Mouse (Mus musculus): ENCODE measurements around the gene Esyt1. TPM values are rescaled to one million over a fixed set of nuclear protein-coding genes. Genes with fewer than 3 reads are reported as not detected.
A peak's percentile ranks its signal among the peaks of the same experiment; 100 is the strongest.
"Not testable (repeated sequence)": the region's sequence is repeated elsewhere in the genome, so short reads cannot be mapped to it uniquely, and the experiment has no call there.

Gene Esyt1
- polyA plus RNA-seq, 1 experiment from 2014 or later: 12.5 TPM

- H3K4me2 ChIP-seq (ENCODE audit: low read depth, low read length); H3K27ac ChIP-seq (replicated peaks; ENCODE audit: low read depth, low read length); H3K4me3 ChIP-seq (ENCODE audit: low read depth, low read length); DNase-seq (ENCODE audit: low spot score); H3K4me1 ChIP-seq (ENCODE audit: control insufficient read depth, insufficient read depth, low read length); H3K9me3 ChIP-seq (replicated peaks; ENCODE audit: control insufficient read depth, low read length); H3K27me3 ChIP-seq (ENCODE audit: control insufficient read depth, insufficient read depth, low read length); ATAC-seq (replicated peaks; ENCODE audit: insufficient number of reproducible peaks, low FRiP score, low TSS enrichment, low read depth); H3K36me3 ChIP-seq (replicated peaks; ENCODE audit: control insufficient read depth, insufficient read depth, low read depth, low read length); H3K9ac ChIP-seq (replicated peaks; ENCODE audit: low read length): not testable (repeated sequence)
- WGBS: 91% methylated on average over 11 of the region's 11 CpGs
Measured at GRCm38 (mm10) chr10:128550144-128550823, 24.6 kb upstream of the Esyt1 start.

GRCm38 (mm10) chr10:128549682-128550057 is 24.0 kb upstream of the Esyt1 start:
- not testable (repeated sequence) for H3K27me3 ChIP-seq (ENCODE audit: control insufficient read depth, insufficient read depth, low read length); H3K9ac ChIP-seq (replicated peaks; ENCODE audit: low read length); H3K9me3 ChIP-seq (replicated peaks; ENCODE audit: control insufficient read depth, low read length); ATAC-seq (replicated peaks; ENCODE audit: insufficient number of reproducible peaks, low FRiP score, low TSS enrichment, low read depth); H3K4me2 ChIP-seq (ENCODE audit: low read depth, low read length); H3K4me3 ChIP-seq (ENCODE audit: low read depth, low read length); H3K4me1 ChIP-seq (ENCODE audit: control insufficient read depth, insufficient read depth, low read length); H3K36me3 ChIP-seq (replicated peaks; ENCODE audit: control insufficient read depth, insufficient read depth, low read depth, low read length); DNase-seq (ENCODE audit: low spot score); H3K27ac ChIP-seq (replicated peaks; ENCODE audit: low read depth, low read length)
- 63% methylated on average over 6 of the region's 6 CpGs for WGBS

GRCm38 (mm10) chr10:128548947-128549681 is 23.4 kb upstream of the Esyt1 start, which contains the start of gene Rpl41:
Gene Rpl41 (minus strand): TSS chr10:128549305.
- Histone ChIP-seq H3K4me2 (ENCODE audit: low read depth, low read length) (peak within 1 kb of the TSS; percentile 68), H3K4me1 (ENCODE audit: control insufficient read depth, insufficient read depth, low read length) (no peaks in the 10 kb centered on the region), H3K9me3 (replicated peaks; ENCODE audit: control insufficient read depth, low read length) (no peaks in the 10 kb centered on the region), H3K27me3 (ENCODE audit: control insufficient read depth, insufficient read depth, low read length) (no peaks in the 10 kb centered on the region), H3K27ac (replicated peaks; ENCODE audit: low read depth, low read length) (peak within 1 kb of the TSS; percentile 86), H3K9ac (replicated peaks; ENCODE audit: low read length) (peak within 1 kb of the TSS; percentile 92), H3K36me3 (replicated peaks; ENCODE audit: control insufficient read depth, insufficient read depth, low read depth, low read length) (peaks cover 5% of the 10 kb centered on the region), H3K4me3 (ENCODE audit: low read depth, low read length) (peak within 1 kb of the TSS; percentile 74)
- ATAC-seq (replicated peaks; ENCODE audit: insufficient number of reproducible peaks, low FRiP score, low TSS enrichment, low read depth): peak; percentile 84
- WGBS: under 1% methylated on average over 31 of the region's 31 CpGs
- peak; percentile 98 for DNase-seq (ENCODE audit: low spot score)

- H3K27me3 ChIP-seq (ENCODE audit: control insufficient read depth, insufficient read depth, low read length); ATAC-seq (replicated peaks; ENCODE audit: insufficient number of reproducible peaks, low FRiP score, low TSS enrichment, low read depth); H3K9me3 ChIP-seq (replicated peaks; ENCODE audit: control insufficient read depth, low read length); H3K4me1 ChIP-seq (ENCODE audit: control insufficient read depth, insufficient read depth, low read length): not testable (repeated sequence)
- Histone ChIP-seq H3K27ac (replicated peaks; ENCODE audit: low read depth, low read length) (peak overlapping the region; percentile 86), H3K4me3 (ENCODE audit: low read depth, low read length) (peak overlapping the region; percentile 74), H3K4me2 (ENCODE audit: low read depth, low read length) (peak overlapping the region; percentile 68), H3K36me3 (replicated peaks; ENCODE audit: control insufficient read depth, insufficient read depth, low read depth, low read length) (peaks cover 12% of the 10 kb centered on the region), H3K9ac (replicated peaks; ENCODE audit: low read length) (peak overlapping the region; percentile 92)
- DNase-seq (ENCODE audit: low spot score): peak; percentile 25
- 0% methylated on average over 21 of the region's 30 CpGs for WGBS
Measured at GRCm38 (mm10) chr10:128548051-128548791, 22.6 kb upstream of the Esyt1 start.

GRCm38 (mm10) chr10:128547361-128548032 is 21.8 kb upstream of the Esyt1 start, which contains the start of gene Zc3h10:
Gene Zc3h10 (minus strand): TSS chr10:128547774.
- peak within 1 kb of the TSS; percentile 86 for H3K27ac ChIP-seq (replicated peaks; ENCODE audit: low read depth, low read length)
- H3K4me3 ChIP-seq (ENCODE audit: low read depth, low read length): peak within 1 kb of the TSS; percentile 74
- ATAC-seq (replicated peaks; ENCODE audit: insufficient number of reproducible peaks, low FRiP score, low TSS enrichment, low read depth) (peak; percentile 91), DNase-seq (ENCODE audit: low spot score) (peak; percentile 99)
- peak within 1 kb of the TSS; percentile 92 for H3K9ac ChIP-seq (replicated peaks; ENCODE audit: low read length)
- peak within 1 kb of the TSS; percentile 68 for H3K4me2 ChIP-seq (ENCODE audit: low read depth, low read length)
- H3K4me1 ChIP-seq (ENCODE audit: control insufficient read depth, insufficient read depth, low read length): no peaks in the 10 kb centered on the region
- H3K36me3 ChIP-seq (replicated peaks; ENCODE audit: control insufficient read depth, insufficient read depth, low read depth, low read length): peaks cover 12% of the 10 kb centered on the region
- H3K27me3 ChIP-seq (ENCODE audit: control insufficient read depth, insufficient read depth, low read length): no peaks in the 10 kb centered on the region
- WGBS: 0% methylated on average over 49 of the region's 50 CpGs
- H3K9me3 ChIP-seq (replicated peaks; ENCODE audit: control insufficient read depth, low read length): no peaks in the 10 kb centered on the region

GRCm38 (mm10) chr10:128546787-128547186 is 21.1 kb upstream of the Esyt1 start:
- peak overlapping the region; percentile 68 for H3K4me2 ChIP-seq (ENCODE audit: low read depth, low read length)
- H3K9me3 ChIP-seq (replicated peaks; ENCODE audit: control insufficient read depth, low read length): no peaks in the 10 kb centered on the region
- no peaks in the 10 kb centered on the region for H3K4me1 ChIP-seq (ENCODE audit: control insufficient read depth, insufficient read depth, low read length)
- WGBS: 22% methylated on average over 7 of the region's 7 CpGs
- DNase-seq (ENCODE audit: low spot score) (no peak), ATAC-seq (replicated peaks; ENCODE audit: insufficient number of reproducible peaks, low FRiP score, low TSS enrichment, low read depth) (no peak)
- H3K4me3 ChIP-seq (ENCODE audit: low read depth, low read length): peak overlapping the region; percentile 74
- H3K36me3 ChIP-seq (replicated peaks; ENCODE audit: control insufficient read depth, insufficient read depth, low read depth, low read length): peaks cover 12% of the 10 kb centered on the region
- H3K27ac ChIP-seq (replicated peaks; ENCODE audit: low read depth, low read length): no peak overlapping the region
- no peaks in the 10 kb centered on the region for H3K27me3 ChIP-seq (ENCODE audit: control insufficient read depth, insufficient read depth, low read length)
- peak overlapping the region; percentile 92 for H3K9ac ChIP-seq (replicated peaks; ENCODE audit: low read length)

GRCm38 (mm10) chr10:128546361-128546760 is 20.7 kb upstream of the Esyt1 start:
- peak; percentile 82 for DNase-seq (ENCODE audit: low spot score)
- peak overlapping the region; percentile 68 for H3K4me2 ChIP-seq (ENCODE audit: low read depth, low read length)
- no peak for ATAC-seq (replicated peaks; ENCODE audit: insufficient number of reproducible peaks, low FRiP score, low TSS enrichment, low read depth)
- peaks cover 12% of the 10 kb centered on the region for H3K36me3 ChIP-seq (replicated peaks; ENCODE audit: control insufficient read depth, insufficient read depth, low read depth, low read length)
- peak overlapping the region; percentile 74; the same call in 1 of the 2 replicates for H3K4me3 ChIP-seq (ENCODE audit: low read depth, low read length)
- no peak overlapping the region for H3K9ac ChIP-seq (replicated peaks; ENCODE audit: low read length)
- 14% methylated on average over 4 of the region's 4 CpGs for WGBS
- no peaks in the 10 kb centered on the region for H3K9me3 ChIP-seq (replicated peaks; ENCODE audit: control insufficient read depth, low read length)
- H3K27ac ChIP-seq (replicated peaks; ENCODE audit: low read depth, low read length): no peak overlapping the region
- no peaks in the 10 kb centered on the region for H3K27me3 ChIP-seq (ENCODE audit: control insufficient read depth, insufficient read depth, low read length)
- no peaks in the 10 kb centered on the region for H3K4me1 ChIP-seq (ENCODE audit: control insufficient read depth, insufficient read depth, low read length)
